Mouse (Mus musculus) bone marrow, adult 2 months (tissue): ENCODE measurements at regions not wholly inside any gene's neighbourhood (a gene's known extent, or its start where the extent isn't known, plus 50 kb on each side); places are given as distances from the start of the nearest gene placed in this dataset.

ENCODE experiments used
- CTCF ChIP-seq: fragments of 200-500 bp; IDR thresholded peaks from 2 replicates; pipeline ENCODE4 v1.5.1; 2011; ENCODE audit warnings: low read length, control low read depth; ENCODE audit not compliant: control insufficient read depth, insufficient read depth
- POLR2A ChIP-seq: fragments of 200-500 bp; IDR thresholded peaks from 2 replicates; pipeline ENCODE4 v1.6.1; 2011; ENCODE audit warnings: low read depth, mild to moderate bottlenecking, control low read depth, low read length, borderline replicate concordance; ENCODE audit not compliant: control insufficient read depth

DNA sequence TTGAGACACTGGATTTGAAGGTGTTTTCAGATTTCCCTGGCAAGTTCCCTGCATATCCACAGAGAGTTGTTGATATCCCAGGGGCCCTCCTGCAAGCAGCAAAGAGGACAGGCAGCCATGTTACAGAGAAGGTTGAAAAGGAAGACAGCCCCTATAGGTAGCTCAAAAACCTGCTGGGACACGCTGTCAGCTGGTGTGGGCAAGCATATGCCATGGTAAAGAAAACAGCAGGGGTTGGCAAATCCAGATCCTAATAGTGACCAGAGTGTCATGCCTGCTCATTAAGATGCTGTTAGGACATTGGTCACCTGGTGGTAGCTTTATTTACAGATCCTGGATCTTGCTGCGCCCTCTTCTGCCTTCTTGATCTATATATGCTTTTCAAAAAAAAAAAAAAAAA is 397.6 kb downstream of the Tns1 start:
- no peak for TF ChIP-seq POLR2A
- TF ChIP-seq CTCF: no peak
